In the genomic region with DNA sequence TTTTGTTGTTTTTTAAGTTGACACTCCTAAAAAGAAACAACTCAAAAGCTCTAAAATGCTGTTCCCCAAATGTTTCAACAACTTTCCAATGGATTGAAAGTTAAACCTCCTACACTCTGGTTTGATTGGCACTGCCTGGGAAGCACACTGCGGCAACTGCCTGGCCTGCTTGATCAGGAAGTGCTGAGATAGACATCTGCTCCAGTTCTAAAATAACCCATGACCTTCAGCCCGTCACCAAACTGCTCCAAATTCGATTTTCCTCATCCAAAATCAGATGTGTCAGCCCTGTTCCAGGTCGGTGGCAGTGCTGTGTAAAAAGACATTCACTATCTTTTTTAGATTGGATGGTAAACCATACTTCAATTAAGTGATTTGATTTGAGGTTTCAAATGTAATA, we compare ENCODE assay signal across 13 mouse cellular contexts.
DNase-seq lines count a peak whose midpoint lies in the region; ATAC-seq and TF ChIP-seq lines count a peak whose summit lies in the region.
"Had no signal": no experiment of that assay in that cellular context is flagged by ENCODE, and none has a peak within 500 bp of the region (broad histone marks: within the 10 kb centered on the region; RNA-seq: fewer than 3 reads in every experiment).

No protein-coding gene starts in this region.

- H3K9me3 ChIP-seq in midbrain, postnatal 0 days (ENCODE audit: low read length), result no peaks in the 10 kb centered on the region
- H3K9me3 ChIP-seq in midbrain, embryonic 11.5 days (ENCODE audit: control insufficient read depth, low read length), result no peaks in the 10 kb centered on the region
- no peaks in the 10 kb centered on the region for H3K9me3 ChIP-seq in stomach, postnatal 0 days (ENCODE audit: control insufficient read depth, low read length)
- H3K9me3 ChIP-seq: forebrain, embryonic 10.5 days; liver, embryonic 12.5 days had no signal

- ATAC-seq in frontal cortex, adult (ENCODE audit: low TSS enrichment), result peak; percentile 22; the same call in 1 of the 2 replicates
- no peak for ATAC-seq in midbrain, postnatal 0 days (ENCODE audit: low FRiP score)
- ATAC-seq in midbrain, embryonic 11.5 days (ENCODE audit: low FRiP score), result no peak
- no peak for ATAC-seq in stomach, postnatal 0 days (ENCODE audit: low FRiP score, low TSS enrichment)
- ATAC-seq: inflammation-experienced regulatory T-cells, adult 6 months; liver, embryonic 12.5 days; midbrain, embryonic 16.5 days had no signal

- no peak for TF ChIP-seq EP300 in stomach, postnatal 0 days (optimal IDR thresholded peaks at IDR 0.05)

- H3K36me3 ChIP-seq in midbrain, postnatal 0 days (ENCODE audit: insufficient read depth, low read length), result no peaks in the 10 kb centered on the region
- H3K36me3 ChIP-seq in midbrain, embryonic 11.5 days (ENCODE audit: control insufficient read depth, insufficient read depth, low read length), result no peaks in the 10 kb centered on the region
- H3K36me3 ChIP-seq in stomach, postnatal 0 days (ENCODE audit: control insufficient read depth, insufficient read depth, low read length), result no peaks in the 10 kb centered on the region
- H3K36me3 ChIP-seq: forebrain, embryonic 10.5 days; liver, embryonic 12.5 days had no signal

- H3K4me3 ChIP-seq in midbrain, postnatal 0 days (ENCODE audit: low read depth, low read length), result no peak overlapping the region
- H3K4me3 ChIP-seq in midbrain, embryonic 11.5 days (ENCODE audit: low read depth, low read length), result no peak overlapping the region
- no peak overlapping the region for H3K4me3 ChIP-seq in stomach, postnatal 0 days (ENCODE audit: low read depth, low read length)
- H3K4me3 ChIP-seq: forebrain, embryonic 10.5 days; liver, embryonic 12.5 days had no signal

- no peak overlapping the region for H3K27ac ChIP-seq in midbrain, postnatal 0 days (ENCODE audit: low read depth, low read length)
- no peak overlapping the region for H3K27ac ChIP-seq in midbrain, embryonic 11.5 days (ENCODE audit: low read depth, low read length)
- H3K27ac ChIP-seq in stomach, postnatal 0 days (replicated peaks), result no peak overlapping the region
- H3K27ac ChIP-seq: forebrain, embryonic 10.5 days; liver, embryonic 12.5 days had no signal

- no peak for TF ChIP-seq CTCF in midbrain, postnatal 0 days (IDR thresholded peaks at IDR 0.05)
- TF ChIP-seq CTCF in stomach, postnatal 0 days (IDR thresholded peaks at IDR 0.05; ENCODE audit: low read depth), result no peak

- no peak overlapping the region for H3K9ac ChIP-seq in midbrain, postnatal 0 days (replicated peaks; ENCODE audit: low read length, poor library complexity, severe bottlenecking)
- H3K9ac ChIP-seq in midbrain, embryonic 11.5 days (ENCODE audit: low read length), result no peak overlapping the region
- no peak overlapping the region for H3K9ac ChIP-seq in stomach, postnatal 0 days (ENCODE audit: low read length)
- H3K9ac ChIP-seq: liver, embryonic 12.5 days had no signal

- no peak overlapping the region for H3K4me2 ChIP-seq in midbrain, postnatal 0 days (ENCODE audit: low read depth, low read length, poor library complexity, severe bottlenecking)
- no peak overlapping the region for H3K4me2 ChIP-seq in midbrain, embryonic 11.5 days
- H3K4me2 ChIP-seq in stomach, postnatal 0 days (replicated peaks; ENCODE audit: low read depth), result no peak overlapping the region
- H3K4me2 ChIP-seq: liver, embryonic 12.5 days had no signal

- no peaks in the 10 kb centered on the region for H3K27me3 ChIP-seq in midbrain, postnatal 0 days (ENCODE audit: insufficient read depth, low read length)
- H3K27me3 ChIP-seq in midbrain, embryonic 11.5 days (ENCODE audit: control insufficient read depth, insufficient read depth, low read length), result no peaks in the 10 kb centered on the region
- no peaks in the 10 kb centered on the region for H3K27me3 ChIP-seq in stomach, postnatal 0 days (ENCODE audit: control insufficient read depth, insufficient read depth, low read length)
- H3K27me3 ChIP-seq: liver, embryonic 12.5 days had no signal

- H3K4me1 ChIP-seq in midbrain, postnatal 0 days (ENCODE audit: insufficient read depth, low read length), result no peaks in the 10 kb centered on the region
- peaks cover 3% of the 10 kb centered on the region for H3K4me1 ChIP-seq in midbrain, embryonic 11.5 days (ENCODE audit: control insufficient read depth, insufficient read depth, low read length)
- no peaks in the 10 kb centered on the region for H3K4me1 ChIP-seq in stomach, postnatal 0 days (replicated peaks; ENCODE audit: control insufficient read depth, insufficient read depth)

- 68% methylated on average over 4 of the region's 4 CpGs for WGBS in midbrain, postnatal 0 days
- WGBS in midbrain, embryonic 11.5 days, result 76% methylated on average over 4 of the region's 4 CpGs
- WGBS in stomach, postnatal 0 days, result 67% methylated on average over 4 of the region's 4 CpGs

- DNase-seq in frontal cortex, postnatal 25 days (ENCODE audit: low spot score in 2 of 2), result no peak
- peak; percentile 28 for DNase-seq in midbrain, postnatal 0 days (ENCODE audit: low spot score)
- no peak for DNase-seq in midbrain, embryonic 11.5 days (ENCODE audit: low spot score, missing footprints)
- DNase-seq in embryo, embryonic 11 days, result peak; percentile 22
- DNase-seq in stomach, postnatal 0 days (ENCODE audit: low spot score), result no peak
- DNase-seq in testis, postnatal 10 days (ENCODE audit: low spot score), result no peak
- DNase-seq: kidney, postnatal 10 days; lung, postnatal 4 days had no signal

Comparison
In these comparisons a context has a peak if more than half of its experiments do, and no peak if none do; other contexts are left out.
1. DNase-seq: peak in midbrain, postnatal 0 days (single experiment) and embryo, embryonic 11 days (single experiment); none in frontal cortex, postnatal 25 days (0 of 2), midbrain, embryonic 11.5 days (single experiment), stomach, postnatal 0 days (single experiment) and testis, postnatal 10 days (single experiment).